Mouse (Mus musculus) mouse trophoblast stem cell (cell line): ENCODE data around the gene Hephl1.

Experiments
- in situ Hi-C, 2 experiments: fragments of 300-500 bp; cut with MseI, MboI; formaldehyde crosslinking; loops; 2 replicates in 1 of 2; 3 replicates in 1 of 2; pipeline ENCODE4 v1.15.1; 2025

The Hephl1 gene

DNA sequence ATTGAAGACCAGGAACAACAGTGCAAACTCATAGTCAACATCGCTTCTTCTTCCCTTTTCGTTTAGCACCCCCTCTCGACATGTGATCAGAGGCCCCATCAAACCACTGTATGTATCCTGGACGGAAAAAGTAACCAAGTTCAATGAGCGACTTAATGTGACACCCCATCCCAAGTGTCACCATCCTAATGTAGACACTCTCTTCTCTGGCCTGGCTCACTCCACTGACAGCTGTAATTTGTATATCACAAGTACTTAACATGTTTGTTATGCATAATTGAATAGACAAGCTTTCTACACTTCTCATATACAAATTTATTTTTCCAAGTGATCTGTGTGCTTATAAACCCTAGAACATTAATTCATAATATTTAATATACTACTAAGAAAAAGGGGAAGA is 51.1 kb downstream of the Hephl1 start:
- in situ Hi-C loops, result loop anchor here in 1 of 2 experiments (10.0 kb wide), 1 partner anchor 536 kb away; no protein-coding TSS in a partner anchor

DNA sequence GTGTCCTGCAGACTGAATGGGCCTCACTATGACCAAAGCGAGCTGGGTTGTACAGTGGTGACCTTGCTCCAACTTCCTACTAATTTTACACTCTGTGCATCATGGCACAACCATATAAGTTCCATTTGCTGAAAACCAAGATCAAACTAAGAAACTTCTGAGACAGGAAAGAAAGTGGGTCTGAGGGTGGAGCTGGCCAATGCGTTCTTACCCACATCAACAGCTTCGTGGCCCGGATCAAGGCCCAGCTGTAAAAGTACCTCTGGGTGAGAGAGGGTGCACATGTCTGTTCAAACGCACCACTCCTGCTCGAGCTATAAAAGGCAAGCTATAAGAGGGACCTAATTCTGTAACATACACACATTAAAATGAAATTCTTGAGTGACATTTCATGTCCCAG is 51.9 kb downstream of the Hephl1 start:
- in situ Hi-C loops, result loop anchor here in 1 of 2 experiments (10.0 kb wide), 1 partner anchor 535 kb away; no protein-coding TSS in a partner anchor

DNA sequence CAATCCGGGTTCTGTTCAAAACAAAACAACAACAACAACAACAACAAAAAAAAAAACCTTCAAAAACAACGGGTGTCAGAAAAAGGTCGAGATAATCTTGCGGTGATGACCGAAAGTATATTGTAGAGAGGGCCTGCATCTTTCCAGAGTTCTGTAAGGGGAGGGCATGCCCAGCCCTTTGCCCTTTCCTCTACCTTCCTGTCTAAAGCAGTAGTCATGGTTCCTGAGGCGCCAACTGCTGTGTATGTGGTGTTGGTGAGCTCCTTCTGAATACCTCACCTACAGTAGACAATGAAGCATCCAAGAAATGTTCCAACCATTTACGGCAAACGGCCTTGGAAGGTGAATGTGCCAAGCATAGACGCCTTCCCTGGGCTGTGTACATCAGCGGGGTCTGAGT is 66.2 kb downstream of the Hephl1 start:
- in situ Hi-C loops, result loop anchor here in 1 of 2 experiments (25.0 kb wide), 1 partner anchor 167 kb away; no protein-coding TSS in a partner anchor

DNA sequence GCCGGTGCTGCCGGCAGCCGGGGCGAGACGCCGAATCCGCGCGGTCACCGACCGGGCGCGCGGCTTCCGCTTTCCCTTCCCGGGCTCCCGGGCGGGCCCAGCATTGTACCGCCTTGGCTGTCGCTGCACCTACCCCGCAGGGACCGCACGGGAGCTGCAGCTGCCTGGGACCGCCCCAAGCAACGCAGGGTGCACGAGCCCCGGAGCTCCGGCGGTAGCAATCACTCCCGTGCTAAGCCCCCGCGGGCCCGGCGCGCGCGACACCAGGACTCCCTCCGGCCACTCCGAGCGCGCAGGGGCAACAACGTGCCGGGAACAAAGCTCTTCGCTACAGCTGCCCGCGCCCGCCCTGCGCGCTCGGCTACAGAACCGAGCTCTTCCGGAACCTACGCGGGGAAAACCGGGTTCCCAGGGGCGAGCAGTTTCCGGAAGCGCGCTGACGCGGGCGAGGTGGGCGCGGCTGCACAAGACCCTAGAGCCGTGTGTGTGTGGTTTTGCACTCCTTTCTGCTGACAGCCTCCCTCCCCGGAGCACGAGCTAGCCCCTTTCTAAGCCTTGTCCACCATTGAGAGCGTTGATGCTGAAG is 66.7 kb downstream of the Hephl1 start, which contains the start of gene Panx1:
TSS of gene Panx1 (minus strand) at position 395 of the 586 bp plus-strand sequence.
- in situ Hi-C loops, result loop anchor here in 1 of 2 experiments (25.0 kb wide), 1 partner anchor 167 kb away; no protein-coding TSS in a partner anchor

DNA sequence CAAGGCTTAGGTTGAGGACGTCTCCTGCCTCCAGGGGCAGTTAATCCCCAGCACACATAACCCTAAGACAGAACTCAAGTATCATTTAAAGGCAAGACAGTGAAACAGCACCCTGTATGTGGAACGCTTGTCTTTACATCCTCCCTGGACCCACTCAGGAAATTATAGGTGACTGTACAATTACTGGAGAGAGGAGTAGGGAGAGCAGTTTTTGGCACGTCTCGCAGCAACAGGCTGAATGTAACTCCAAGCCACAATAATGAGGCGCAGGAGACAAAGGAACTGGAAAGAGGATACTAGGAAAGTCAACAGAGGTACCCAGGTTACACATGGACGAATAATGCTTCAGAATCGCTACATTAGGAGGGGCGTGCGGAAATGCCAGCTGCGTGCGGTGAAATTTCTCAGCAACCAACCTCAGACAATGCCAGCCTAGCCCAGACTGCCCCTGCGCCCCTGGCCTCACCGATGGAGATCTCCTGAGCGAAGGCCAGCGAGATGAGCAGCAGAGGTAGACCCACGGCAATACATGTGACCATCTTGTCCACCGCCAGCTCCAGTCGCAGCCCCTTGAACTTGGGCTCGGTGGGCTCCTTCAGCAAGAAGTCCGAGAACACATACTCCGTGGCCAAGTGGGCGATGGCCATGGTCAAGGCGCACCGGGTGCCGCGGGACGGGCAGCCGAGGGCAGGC is 67.4 kb downstream of the Hephl1 start:
- in situ Hi-C loops, result loop anchor here in 1 of 2 experiments (25.0 kb wide), 1 partner anchor 168 kb away; no protein-coding TSS in a partner anchor

DNA sequence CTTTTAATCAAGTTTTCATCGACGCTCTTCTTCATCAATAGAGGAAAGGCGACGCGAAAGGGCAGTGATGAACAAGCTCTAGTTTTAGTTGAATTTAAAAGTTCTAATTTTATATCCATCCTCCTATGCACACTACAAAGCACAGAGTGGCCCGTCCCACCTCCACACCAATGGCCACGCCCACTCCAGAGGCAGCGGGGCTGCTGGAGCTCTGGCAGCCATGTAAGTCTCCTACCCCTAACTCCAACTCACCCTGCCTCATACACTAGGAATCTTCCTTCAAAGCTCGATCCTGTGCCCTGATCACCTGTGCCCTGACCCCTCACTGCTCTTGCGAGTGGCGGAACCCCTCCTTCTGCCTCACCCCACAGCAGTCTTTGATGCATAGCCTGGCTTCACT is 70.4 kb downstream of the Hephl1 start:
- in situ Hi-C loops, result loop anchor here in 1 of 2 experiments (25.0 kb wide), 1 partner anchor 171 kb away; no protein-coding TSS in a partner anchor

DNA sequence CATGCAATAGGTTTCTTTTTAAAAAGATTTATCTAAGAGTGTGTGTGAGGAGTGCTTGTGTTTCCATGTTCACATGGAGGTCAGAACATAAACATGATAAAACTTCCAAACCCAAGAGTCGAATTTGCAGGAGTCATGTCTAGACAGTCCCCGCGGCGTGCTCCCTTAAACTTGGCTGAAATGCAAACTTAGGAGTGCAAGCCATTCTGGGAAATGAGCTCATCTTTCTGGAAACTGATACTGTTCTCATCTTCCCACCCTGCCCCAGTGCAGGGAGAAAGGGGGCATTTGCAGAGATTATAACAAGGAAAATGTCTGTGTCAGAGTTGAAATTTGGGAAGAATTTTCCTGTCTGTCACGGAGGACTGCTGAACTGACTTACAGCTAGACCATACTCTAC is 72.1 kb downstream of the Hephl1 start:
- in situ Hi-C loops, result loop anchor here in 1 of 2 experiments (10.0 to 25.0 kb wide), 2 partner anchors 172 to 245 kb away; no protein-coding TSS in a partner anchor

DNA sequence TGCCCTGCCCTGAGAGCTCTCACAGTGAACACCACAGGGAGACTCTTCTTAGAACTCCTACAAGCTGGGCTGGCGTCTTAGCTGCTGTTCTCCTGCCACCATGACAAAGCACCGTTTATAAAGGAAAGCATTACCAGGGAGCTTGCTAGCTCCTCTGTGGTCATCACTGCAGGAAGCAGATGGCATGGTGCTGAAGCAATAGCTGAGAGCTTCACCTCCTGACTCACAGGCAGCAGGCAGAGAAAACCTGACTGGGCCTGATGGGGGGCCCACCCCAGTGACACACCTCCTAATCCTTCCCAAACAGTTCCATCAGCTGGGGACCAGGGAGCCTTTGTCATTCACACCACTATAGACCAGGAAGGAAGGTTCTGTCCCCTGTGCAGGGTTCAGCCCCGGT is 74.2 kb downstream of the Hephl1 start:
- in situ Hi-C loops, result loop anchor here in 1 of 2 experiments (10.0 to 25.0 kb wide), 2 partner anchors 175 to 247 kb away; no protein-coding TSS in a partner anchor

DNA sequence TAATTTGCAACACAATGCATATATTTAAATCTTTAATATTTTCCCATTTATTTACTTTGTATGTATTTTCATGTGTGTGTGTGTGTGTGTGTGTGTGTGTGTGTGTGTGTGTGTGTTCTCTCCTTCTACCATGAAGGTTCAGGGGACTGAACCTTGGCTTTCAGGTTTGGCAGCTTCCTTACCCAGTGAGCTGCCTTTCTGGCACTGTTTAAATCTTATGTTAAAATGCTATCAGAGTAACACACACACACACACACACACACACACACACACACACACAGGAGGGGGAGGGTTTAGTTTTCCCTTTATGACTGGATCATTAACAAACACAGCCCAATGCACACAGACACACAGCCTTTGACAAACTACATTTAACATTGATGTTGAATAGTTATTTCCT is 74.7 kb downstream of the Hephl1 start:
- in situ Hi-C loops, result loop anchor here in 1 of 2 experiments (10.0 to 25.0 kb wide), 2 partner anchors 175 to 248 kb away; no protein-coding TSS in a partner anchor

DNA sequence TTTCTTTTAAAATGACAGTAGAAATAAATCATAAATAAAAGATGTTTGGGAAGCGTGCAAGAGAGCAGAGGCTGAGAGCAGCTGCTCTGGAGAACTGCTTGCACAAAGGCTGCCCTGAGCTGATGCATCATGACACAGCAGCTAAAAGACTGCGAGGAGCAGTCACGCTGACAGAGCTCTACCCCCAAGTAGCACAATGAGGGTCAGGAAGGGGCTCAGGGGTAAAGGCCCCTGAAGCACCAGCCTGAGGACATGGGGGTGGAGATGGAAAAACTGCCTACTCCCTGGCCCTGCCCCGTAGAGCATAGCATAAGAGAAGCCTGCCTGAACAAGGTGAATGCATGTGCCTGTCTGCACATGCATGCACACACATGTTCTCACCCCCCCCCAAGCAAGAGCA is 75.1 kb downstream of the Hephl1 start:
- in situ Hi-C loops, result loop anchor here in 1 of 2 experiments (10.0 to 25.0 kb wide), 2 partner anchors 175 to 248 kb away; no protein-coding TSS in a partner anchor

DNA sequence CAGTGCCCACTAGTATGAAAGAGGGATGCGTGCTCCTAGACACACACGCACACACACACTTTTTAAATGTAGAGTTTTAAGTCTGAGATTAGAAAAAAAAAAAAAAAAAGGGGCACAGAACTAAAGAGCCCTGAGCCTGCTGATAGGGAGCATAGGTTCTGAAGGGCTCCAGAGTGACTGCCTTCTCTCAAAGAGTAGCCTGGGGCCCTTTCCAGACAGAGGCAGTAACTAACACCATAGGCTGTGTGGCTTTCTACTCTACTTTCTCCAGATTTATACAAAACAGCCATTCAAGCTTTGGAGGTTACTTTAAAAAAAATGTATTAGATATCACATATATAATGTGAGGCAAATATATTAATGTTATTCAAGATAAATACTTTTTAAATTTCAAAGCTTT is 75.5 kb downstream of the Hephl1 start:
- in situ Hi-C loops, result loop anchor here in 1 of 2 experiments (10.0 to 25.0 kb wide), 2 partner anchors 176 to 248 kb away; no protein-coding TSS in a partner anchor

DNA sequence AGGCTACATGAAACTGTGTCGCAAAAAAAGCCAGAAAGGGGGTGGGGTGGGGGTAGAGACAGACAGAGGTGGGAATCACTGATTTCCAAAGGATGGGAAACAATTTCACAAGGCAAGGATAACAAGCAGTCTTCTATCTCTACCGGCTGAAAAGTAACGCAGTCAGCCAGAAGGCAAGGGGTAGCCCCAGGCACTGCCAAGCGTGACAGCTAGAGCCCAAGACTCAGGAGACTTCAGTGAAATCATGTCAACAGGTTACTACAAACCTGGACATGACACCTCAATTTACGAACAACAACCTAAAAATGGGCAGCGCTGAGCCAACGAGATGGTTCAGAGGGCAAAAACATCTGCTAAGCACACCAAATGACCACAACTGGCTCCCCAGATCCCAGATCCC is 75.9 kb downstream of the Hephl1 start:
- in situ Hi-C loops, result loop anchor here in 1 of 2 experiments (10.0 to 25.0 kb wide), 2 partner anchors 176 to 249 kb away; no protein-coding TSS in a partner anchor

DNA sequence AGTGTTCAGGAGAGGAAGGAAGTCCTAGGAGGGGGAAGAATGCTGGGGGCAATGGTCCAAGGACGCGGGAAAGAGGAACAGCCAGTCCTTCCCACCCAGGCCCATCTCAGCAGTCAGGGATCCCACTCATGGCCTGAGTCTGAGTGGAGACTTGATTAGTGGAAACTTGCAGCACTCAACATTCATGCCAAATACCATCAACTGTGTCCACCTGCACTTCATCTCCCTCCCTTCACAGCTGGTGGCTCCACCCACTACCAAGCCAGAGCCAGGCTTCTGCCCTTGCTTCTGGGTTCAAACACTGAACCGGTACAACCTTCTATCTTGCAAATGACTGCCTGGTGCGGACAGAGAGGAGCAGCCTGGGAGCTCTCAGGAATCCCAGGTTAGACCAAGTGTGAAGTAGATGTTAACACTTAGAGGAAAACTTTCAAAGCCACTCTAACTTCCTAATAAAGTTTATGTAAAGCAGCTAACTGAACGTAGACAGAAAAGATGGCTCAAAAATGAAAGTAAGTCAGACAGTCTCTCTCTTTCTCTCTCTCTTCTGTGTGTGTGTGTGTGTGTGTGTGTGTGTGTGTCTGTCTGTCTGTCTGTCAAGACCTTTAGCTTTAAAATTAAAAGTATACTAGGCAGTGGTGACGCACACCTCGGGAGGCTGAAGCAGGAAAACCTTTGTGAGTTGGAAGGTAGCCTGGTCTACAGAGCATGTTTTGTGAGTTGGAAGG is 77.2 kb downstream of the Hephl1 start:
- in situ Hi-C loops, result loop anchor here in 1 of 2 experiments (10.0 to 25.0 kb wide), 2 partner anchors 178 to 250 kb away; no protein-coding TSS in a partner anchor

DNA sequence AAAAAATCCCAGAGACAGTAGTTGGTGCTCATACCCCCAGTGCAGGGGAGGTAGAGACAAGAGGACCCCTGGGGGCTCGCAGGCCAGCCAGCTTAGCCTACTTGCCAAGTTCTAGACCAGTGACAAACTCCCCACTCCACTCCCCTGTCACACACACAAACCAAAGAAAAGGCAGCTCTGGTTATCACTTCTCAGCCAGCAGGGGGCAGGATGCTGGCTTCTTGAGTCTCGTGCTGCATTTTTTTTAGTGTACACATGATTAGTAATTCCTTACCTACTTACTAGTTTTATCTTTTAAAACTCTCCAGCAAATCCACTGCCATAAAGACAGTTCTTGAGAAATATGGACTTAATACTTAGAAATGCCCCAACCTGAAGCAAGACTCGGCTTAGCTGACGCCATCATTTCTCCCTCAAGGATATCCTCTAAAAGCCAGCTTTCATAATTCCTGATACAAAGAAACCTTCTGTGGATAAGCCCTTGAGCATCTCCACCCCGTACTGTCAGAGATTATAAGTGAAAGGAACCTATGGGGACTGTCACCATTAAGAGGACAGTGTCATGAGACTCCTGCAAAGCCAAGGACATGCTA is 78.2 kb downstream of the Hephl1 start:
- in situ Hi-C loops, result loop anchor here in 1 of 2 experiments (10.0 to 25.0 kb wide), 2 partner anchors 179 to 251 kb away; no protein-coding TSS in a partner anchor

DNA sequence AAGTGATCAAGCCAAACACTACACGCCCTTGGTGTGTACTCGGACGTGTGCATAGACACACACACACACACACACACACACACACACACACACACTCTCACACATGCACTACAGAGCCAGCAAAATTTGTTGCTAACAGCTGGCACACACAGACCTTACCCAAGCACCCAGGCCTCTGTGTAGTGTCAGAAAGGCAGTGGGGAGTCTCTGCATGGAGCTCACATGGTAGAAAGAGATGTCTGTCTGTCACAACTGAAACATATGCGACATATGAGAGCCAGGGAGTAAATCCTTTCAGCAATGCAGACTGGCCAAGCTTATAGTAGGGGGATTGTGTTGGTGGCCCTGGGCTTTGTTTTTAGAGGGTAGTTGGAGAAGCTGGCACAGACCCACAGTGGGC is 79.1 kb downstream of the Hephl1 start:
- in situ Hi-C loops, result loop anchor here in 1 of 2 experiments (10.0 to 25.0 kb wide), 2 partner anchors 180 to 252 kb away; no protein-coding TSS in a partner anchor

DNA sequence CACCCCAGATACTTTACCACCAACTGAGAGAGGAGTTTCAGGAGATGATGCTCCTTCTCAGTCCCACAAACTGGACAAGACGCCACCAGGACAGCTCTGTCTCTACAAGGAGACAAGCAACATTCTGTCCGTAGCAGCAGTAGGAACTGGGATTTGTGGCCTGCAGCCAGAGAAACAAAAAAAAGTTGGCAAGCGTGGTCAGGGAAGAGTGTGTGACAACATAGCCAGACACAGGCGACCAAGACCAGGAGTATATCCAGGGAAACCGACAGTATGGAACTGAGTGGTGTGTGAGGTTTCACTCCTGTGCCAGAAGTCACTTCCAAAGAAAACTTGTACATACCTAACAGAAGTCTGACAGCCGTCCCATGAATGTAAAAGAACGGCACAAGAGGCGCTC is 81.1 kb downstream of the Hephl1 start:
- in situ Hi-C loops, result loop anchor here in 1 of 2 experiments (10.0 to 25.0 kb wide), 2 partner anchors 182 to 254 kb away; no protein-coding TSS in a partner anchor

DNA sequence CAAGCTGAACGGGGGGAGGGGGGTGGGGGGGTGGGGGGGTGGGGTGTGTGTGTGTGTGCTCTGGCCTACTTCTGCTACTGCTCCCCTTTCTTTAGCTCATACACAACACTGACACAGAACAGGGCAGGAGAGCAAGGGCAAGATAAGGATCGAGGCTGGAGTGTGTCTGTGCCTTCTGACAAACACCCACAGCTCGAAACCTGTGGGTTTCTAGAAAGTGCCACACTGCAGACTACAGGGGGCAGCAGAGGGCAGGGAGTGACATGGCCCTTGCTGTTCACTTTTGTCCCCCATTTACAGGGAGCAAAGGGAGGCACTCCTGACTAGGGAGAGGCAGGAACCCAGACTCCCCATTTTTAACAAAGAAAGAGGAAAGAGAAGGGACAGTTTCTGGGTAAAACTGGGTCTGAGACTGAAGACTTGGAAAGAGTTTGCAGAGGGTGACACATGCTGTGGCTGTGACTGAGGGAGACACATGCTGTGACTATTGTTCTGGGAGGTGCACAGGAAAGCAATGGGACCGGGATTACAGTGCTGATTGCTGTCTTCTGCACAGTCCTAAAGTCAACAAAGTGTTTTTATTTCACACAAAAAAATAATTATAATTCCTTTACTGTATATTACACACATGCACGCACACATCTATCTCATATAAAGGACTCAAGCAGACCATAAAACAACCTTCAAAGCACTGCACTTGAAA is 82.7 kb downstream of the Hephl1 start:
- in situ Hi-C loops, result loop anchor here in 1 of 2 experiments (25.0 kb wide), 1 partner anchor 183 kb away; no protein-coding TSS in a partner anchor

DNA sequence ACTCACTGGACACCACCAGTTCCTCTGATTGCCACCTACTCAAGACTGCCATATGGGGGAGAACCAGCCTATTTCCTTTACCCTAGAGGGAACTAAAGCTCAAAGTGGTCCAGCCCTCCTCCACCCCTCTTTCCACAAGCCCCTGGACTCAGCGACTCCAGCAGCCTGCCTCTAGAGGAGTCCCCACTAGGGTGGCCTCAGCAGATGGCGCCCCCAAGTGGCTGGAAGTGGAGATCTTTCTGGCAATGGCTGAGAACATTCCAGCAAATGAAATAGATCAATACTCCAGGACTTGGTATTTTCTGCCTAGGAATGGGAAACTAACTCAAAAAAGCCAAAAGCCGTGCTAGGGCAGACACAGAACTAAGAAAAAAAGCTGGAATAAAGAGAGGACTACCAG is 84.2 kb downstream of the Hephl1 start:
- in situ Hi-C loops, result loop anchor here in 1 of 2 experiments (25.0 kb wide), 1 partner anchor 185 kb away; no protein-coding TSS in a partner anchor

DNA sequence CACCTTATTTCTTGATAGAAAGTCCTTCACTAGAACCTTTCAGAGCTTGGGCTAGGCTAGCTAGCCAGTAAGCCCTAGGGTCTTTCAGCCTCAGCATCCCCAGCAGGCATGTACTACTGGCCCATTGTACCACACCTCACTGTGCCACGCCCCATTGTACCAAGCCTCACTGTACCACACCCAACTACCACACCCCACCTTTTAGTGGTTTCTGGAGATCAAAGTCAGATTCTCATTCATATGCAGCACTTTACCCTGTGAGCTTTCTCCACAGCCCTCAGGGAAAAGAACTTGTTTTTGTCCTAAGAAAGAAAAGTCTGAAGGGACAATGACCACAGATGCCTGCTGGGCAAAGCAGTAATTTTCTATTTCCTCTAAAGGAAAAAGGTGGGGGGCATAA is 88.9 kb downstream of the Hephl1 start:
- in situ Hi-C loops, result no loop called here

DNA sequence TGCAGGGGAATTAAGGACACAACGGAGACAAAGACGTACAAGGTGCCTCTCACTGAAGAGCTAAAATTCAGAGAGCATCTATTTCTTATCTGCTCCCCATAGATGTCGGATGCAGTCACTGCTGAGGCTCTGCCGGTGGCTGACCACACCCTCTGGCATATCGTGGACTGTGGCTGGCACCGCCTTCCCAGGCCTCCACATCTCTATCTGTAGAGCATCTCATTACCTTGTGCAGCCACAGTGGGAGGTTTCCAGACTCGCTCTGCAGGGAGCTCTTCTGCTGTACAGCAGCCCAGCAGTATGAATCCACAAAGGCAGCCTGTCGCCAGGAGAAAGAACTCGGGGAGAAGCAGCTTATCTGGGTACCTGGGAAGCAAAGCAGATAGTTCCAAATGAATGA is 90.8 kb downstream of the Hephl1 start:
- in situ Hi-C loops, result no loop called here
